Mouse (Mus musculus): Measurements from ENCODE around the gene C030005K15Rik. TPM values are rescaled to one million over a fixed set of nuclear protein-coding genes. Genes with fewer than 3 reads are reported as not detected.

The C030005K15Rik gene
- polyA plus RNA-seq, 1 experiment from 2014 or later, result not detected

GRCm38 (mm10) chr10:97704562-97704961 lies 22.0 kb downstream of the C030005K15Rik start:
- WGBS, result 48% methylated on average over 1 of the region's 1 CpGs

GRCm38 (mm10) chr10:97702321-97702720 lies 24.2 kb downstream of the C030005K15Rik start:
- no peak for ATAC-seq (ENCODE audit: insufficient number of reproducible peaks, low FRiP score, low TSS enrichment, low read depth)
- Histone ChIP-seq H3K9me3 (no peaks in the 10 kb centered on the region), H3K4me3 (no peak overlapping the region), H3K36me3 (no peaks in the 10 kb centered on the region), H3K4me2 (no peak overlapping the region), H3K4me1 (no peaks in the 10 kb centered on the region), H3K27me3 (no peaks in the 10 kb centered on the region), H3K27ac (no peak overlapping the region), H3K9ac (no peak overlapping the region)

More at GRCm38 (mm10) chr10:97704562-97704961, 22.0 kb downstream of the C030005K15Rik start:
- Histone ChIP-seq H3K9ac (no peak overlapping the region), H3K4me1 (no peaks in the 10 kb centered on the region), H3K4me2 (no peak overlapping the region), H3K36me3 (no peaks in the 10 kb centered on the region), H3K4me3 (no peak overlapping the region), H3K9me3 (no peaks in the 10 kb centered on the region), H3K27me3 (no peaks in the 10 kb centered on the region), H3K27ac (no peak overlapping the region)
- no peak for ATAC-seq (ENCODE audit: insufficient number of reproducible peaks, low FRiP score, low TSS enrichment, low read depth)

GRCm38 (mm10) chr10:97693398-97694135 lies 33.0 kb downstream of the C030005K15Rik start:
- 0 out of 2 replicates have a peak, but pooled peaks cover 4% of the 10 kb centered on the region for H3K9me3 ChIP-seq
- H3K4me2 ChIP-seq, result no peak overlapping the region
- H3K27ac ChIP-seq, result no peak overlapping the region
- no peak overlapping the region for H3K9ac ChIP-seq
- H3K27me3 ChIP-seq, result no peaks in the 10 kb centered on the region
- no peaks in the 10 kb centered on the region for H3K36me3 ChIP-seq
- no peak overlapping the region for H3K4me3 ChIP-seq
- no peaks in the 10 kb centered on the region for H3K4me1 ChIP-seq
- 90% methylated on average over 37 of the region's 37 CpGs for WGBS
- no peak for ATAC-seq (ENCODE audit: insufficient number of reproducible peaks, low FRiP score, low TSS enrichment, low read depth)

- no peak for ATAC-seq (ENCODE audit: insufficient number of reproducible peaks, low FRiP score, low TSS enrichment, low read depth)
- H3K36me3 ChIP-seq, result no peaks in the 10 kb centered on the region
- H3K27me3 ChIP-seq, result no peaks in the 10 kb centered on the region
- H3K9me3 ChIP-seq, result 0 out of 2 replicates have a peak, but pooled peaks cover 4% of the 10 kb centered on the region
- WGBS, result 79% methylated on average over 20 of the region's 20 CpGs
- no peak within 1 kb of the TSS for H3K9ac ChIP-seq
- no peak within 1 kb of the TSS for H3K4me2 ChIP-seq
- no peaks in the 10 kb centered on the region for H3K4me1 ChIP-seq
- no peak within 1 kb of the TSS for H3K27ac ChIP-seq
- no peak within 1 kb of the TSS for H3K4me3 ChIP-seq
These were observed 33.6 kb downstream of the C030005K15Rik start, which contains the start of gene Ccer1 for GRCm38 (mm10) chr10:97692913-97693312. Gene Ccer1, plus strand, starts transcription at chr10:97693059.

GRCm38 (mm10) chr10:97689425-97689824 lies 37.1 kb downstream of the C030005K15Rik start:
- Histone ChIP-seq H3K27ac (no peak overlapping the region), H3K4me1 (no peaks in the 10 kb centered on the region), H3K9ac (no peak overlapping the region), H3K4me2 (no peak overlapping the region), H3K9me3 (0 out of 2 replicates have a peak, but pooled peaks cover 4% of the 10 kb centered on the region), H3K4me3 (no peak overlapping the region), H3K36me3 (no peaks in the 10 kb centered on the region), H3K27me3 (no peaks in the 10 kb centered on the region)
- ATAC-seq (ENCODE audit: insufficient number of reproducible peaks, low FRiP score, low TSS enrichment, low read depth), result no peak
- WGBS, result 71% methylated on average over 3 of the region's 3 CpGs

- Histone ChIP-seq H3K27me3 (no peaks in the 10 kb centered on the region), H3K36me3 (no peaks in the 10 kb centered on the region), H3K27ac (no peak overlapping the region), H3K9me3 (no peaks in the 10 kb centered on the region), H3K4me3 (no peak overlapping the region), H3K9ac (no peak overlapping the region), H3K4me1 (no peaks in the 10 kb centered on the region), H3K4me2 (no peak overlapping the region)
- ATAC-seq (ENCODE audit: insufficient number of reproducible peaks, low FRiP score, low TSS enrichment, low read depth), result no peak
- WGBS, result 82% methylated on average over 1 of the region's 1 CpGs
These were observed 39.4 kb downstream of the C030005K15Rik start for GRCm38 (mm10) chr10:97687198-97687597.

GRCm38 (mm10) chr10:97682981-97683380 lies 43.6 kb downstream of the C030005K15Rik start:
- Histone ChIP-seq H3K4me2 (no peak overlapping the region), H3K9me3 (no peaks in the 10 kb centered on the region), H3K4me3 (no peak overlapping the region), H3K27me3 (no peaks in the 10 kb centered on the region), H3K9ac (no peak overlapping the region), H3K27ac (no peak overlapping the region), H3K36me3 (no peaks in the 10 kb centered on the region), H3K4me1 (no peaks in the 10 kb centered on the region)
- ATAC-seq (ENCODE audit: insufficient number of reproducible peaks, low FRiP score, low TSS enrichment, low read depth), result no peak

Other genes with a start within 250 kb of the C030005K15Rik start
- gene Dcn, start 247.1 kb downstream of the C030005K15Rik start, polyA plus RNA-seq (2015; fragmentation: Nextera tagmentation; extraction: Ambion mirVana), result 1,005 and 1,033 TPM in 2 replicates
- 666 and 680 TPM in 2 replicates for gene Lum, start 161.6 kb downstream of the C030005K15Rik start, polyA plus RNA-seq (2015; fragmentation: Nextera tagmentation; extraction: Ambion mirVana)
- gene Kera, start 119.9 kb downstream of the C030005K15Rik start, polyA plus RNA-seq (2015; fragmentation: Nextera tagmentation; extraction: Ambion mirVana), result 192 and 198 TPM in 2 replicates
- gene Epyc, start 82.7 kb downstream of the C030005K15Rik start, polyA plus RNA-seq (2015; fragmentation: Nextera tagmentation; extraction: Ambion mirVana), result 53.5 and 55.8 TPM in 2 replicates
- not detected in 2 replicates for gene Ccer1, start 33.7 kb downstream of the C030005K15Rik start, polyA plus RNA-seq (2015; fragmentation: Nextera tagmentation; extraction: Ambion mirVana)

Measured in limb, embryonic 15.5 days (tissue).